Mouse (Mus musculus) left cerebral cortex, adult 18-20 months (tissue): ENCODE results near the gene Trem2. TPM values are rescaled to one million over a fixed set of nuclear protein-coding genes. Genes with fewer than 3 reads are reported as not detected.
"Not testable (repeated sequence)": the region's sequence is repeated elsewhere in the genome, so short reads cannot be mapped to it uniquely, and the experiment has no call there.

ENCODE experiments used
- DNase-seq, 2 experiments: peaks; one replicate each; pipeline ENCODE4 v3.0.0; 2021 to 2022; ENCODE audit warnings: low spot score in 2 of 2, mixed read lengths in 1 of 2
- total RNA-seq, 2 experiments: library from RNA; stranded (reverse); gene quantifications; 2 replicates each; pipeline ENCODE4 v1.2.3; 2021

The Trem2 gene
- total RNA-seq, 2 experiments from 2014 or later = 9.6 to 12.1 TPM

DNA sequence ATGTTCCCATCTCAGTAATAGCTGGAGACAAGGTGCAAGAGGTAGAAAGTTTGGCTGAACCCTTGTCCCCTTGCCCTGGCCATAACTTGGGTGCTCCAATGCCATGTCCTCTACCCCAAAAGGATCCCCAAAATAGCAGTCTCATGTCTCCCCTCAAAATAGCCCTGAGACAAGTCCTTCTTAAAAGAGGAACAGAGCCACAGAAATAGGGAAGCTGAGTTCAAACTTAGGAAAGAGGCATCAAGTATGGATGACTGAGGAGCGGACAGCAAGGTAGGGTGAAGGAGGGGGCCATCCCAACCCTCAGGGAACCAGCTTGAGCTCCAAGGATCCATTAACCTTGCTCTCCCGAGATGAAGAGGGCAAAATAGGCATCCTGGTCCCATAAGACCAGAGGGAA lies 1.1 kb downstream of the Trem2 start:
- no peak for DNase-seq

DNA sequence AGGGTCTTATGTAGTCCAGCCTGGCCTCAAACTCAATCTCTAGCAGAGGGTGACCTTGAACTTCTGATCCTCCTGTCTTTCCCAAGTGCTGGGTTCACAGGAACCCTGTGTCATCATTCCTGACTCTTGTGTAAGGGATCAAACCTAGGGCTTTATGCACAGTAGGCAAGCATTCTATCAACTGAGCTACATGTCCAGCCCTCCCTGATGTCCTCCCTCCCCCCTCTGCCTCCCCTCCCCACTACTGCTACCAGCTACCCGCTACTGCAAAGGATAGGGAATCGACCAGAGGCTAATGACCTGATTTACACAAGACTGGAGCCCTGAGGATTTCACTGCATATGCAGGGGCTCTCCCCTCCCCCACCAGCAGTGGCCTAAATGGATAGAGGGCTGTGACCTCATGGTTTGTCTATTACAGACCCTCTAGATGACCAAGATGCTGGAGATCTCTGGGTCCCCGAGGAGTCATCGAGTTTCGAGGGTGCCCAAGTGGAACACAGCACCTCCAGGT lies 4.5 kb downstream of the Trem2 start:
- no peak for DNase-seq

DNA sequence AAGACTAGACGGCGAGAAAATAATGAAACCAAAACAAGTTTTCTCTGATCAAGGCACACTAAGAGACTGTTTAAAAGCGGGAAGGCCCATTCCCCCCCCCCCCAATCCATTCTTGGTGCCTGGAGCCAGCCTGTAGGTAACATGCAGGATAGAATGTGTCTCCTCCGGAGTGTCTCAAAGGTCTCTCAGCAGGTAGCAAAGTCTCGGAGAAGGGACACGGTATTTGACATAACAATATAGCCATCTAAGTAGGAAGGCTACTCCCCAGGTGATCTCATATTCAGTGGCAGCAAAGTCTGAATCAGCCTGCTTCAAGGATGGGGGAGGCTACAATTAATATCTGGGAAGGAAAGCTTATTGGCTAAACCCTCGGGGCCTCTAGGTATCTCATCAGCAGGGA lies 6.8 kb downstream of the Trem2 start:
- DNase-seq = not testable (repeated sequence)

- DNase-seq = no peak
These were observed 9.6 kb downstream of the Trem2 start for GRCm38 (mm10) chr17:48355822-48356221.

GRCm38 (mm10) chr17:48357892-48358291 lies 11.7 kb downstream of the Trem2 start:
- no peak for DNase-seq

- DNase-seq = no peak
These were observed 13.4 kb downstream of the Trem2 start, which contains the start of gene Treml1 for GRCm38 (mm10) chr17:48359616-48360015. Gene Treml1, plus strand, starts transcription at chr17:48359916.

- no peak for DNase-seq
These were observed 14.3 kb downstream of the Trem2 start for GRCm38 (mm10) chr17:48360462-48360861.

GRCm38 (mm10) chr17:48362346-48362745 lies 16.1 kb downstream of the Trem2 start:
- DNase-seq = no peak

DNA sequence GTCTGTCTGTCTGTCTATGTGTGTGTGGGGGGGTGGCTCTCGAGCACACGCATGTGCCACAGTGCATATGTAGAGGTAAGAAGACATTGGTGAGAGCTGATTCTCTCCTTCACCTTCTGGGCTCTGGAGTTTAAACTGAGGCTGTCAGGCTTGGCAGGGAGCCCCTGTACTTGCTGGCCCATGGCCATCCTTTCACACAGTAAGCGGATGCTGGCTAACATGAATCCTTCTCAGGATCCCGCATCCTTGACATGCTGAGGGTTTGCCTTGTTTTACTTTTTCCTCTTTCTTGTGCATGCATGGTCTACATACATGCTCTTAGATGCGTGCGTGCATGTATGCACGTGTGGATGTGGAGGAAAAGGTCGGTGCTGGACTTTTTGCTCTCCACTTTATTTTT lies 16.8 kb downstream of the Trem2 start:
- DNase-seq = peak; percentile 38 to 53

DNA sequence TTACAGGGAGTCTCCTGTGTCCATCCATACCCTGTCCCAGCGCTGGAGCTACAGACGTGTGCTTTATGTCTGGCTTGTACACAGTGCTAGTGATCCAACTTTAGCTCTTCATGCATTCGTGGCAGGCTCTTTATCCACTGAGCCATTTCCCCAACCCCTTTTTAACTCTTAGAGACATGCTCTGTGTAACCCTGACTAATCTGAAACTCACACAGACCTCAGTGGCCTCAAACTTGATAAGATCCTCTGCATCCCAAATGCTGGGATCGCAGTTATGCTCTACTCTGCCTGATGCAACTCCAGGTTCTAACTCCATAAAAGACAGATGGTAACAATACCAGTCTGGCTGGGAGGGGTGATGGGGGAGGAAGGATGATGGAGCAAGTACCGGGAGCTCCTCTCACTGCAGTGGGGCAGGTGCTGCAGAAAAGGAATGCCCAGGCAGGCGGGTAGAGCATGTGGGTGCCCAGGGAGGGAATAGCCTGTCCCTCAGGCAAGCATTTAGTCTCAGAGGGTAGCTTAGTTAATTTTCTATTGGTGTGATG lies 17.3 kb downstream of the Trem2 start:
- DNase-seq = no peak

DNA sequence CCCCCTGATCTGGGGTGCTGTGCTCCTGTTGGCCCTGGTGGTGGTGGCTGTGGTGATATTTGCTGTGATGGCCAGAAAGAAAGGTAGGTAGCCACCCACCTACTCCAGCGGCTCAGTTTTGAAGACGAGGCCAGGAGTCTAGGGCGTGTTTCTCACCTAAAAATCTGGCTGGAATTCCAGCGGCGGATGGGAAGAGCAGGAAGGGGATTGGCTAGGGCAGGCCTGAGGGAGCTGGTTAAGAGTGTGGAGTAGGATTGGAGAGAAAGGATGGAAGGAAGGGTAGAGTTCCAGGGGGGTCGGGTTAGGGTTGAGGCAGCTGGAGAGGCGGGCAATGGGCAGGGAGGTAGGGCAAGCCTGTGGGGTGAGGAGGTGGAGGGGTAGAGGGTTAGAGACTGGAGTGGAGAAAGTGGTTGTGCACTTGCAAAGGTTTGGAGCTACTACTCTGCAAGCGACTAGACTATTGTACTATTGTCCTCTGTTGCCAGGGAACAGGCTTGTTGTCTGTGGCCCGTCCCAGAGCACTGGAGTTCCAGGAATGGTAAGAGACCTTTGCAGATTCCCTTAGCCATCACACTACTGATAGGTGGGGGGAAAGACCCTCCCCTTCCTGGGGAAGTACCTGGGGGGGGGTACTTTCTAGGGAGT lies 19.4 kb downstream of the Trem2 start:
- DNase-seq = no peak

DNA sequence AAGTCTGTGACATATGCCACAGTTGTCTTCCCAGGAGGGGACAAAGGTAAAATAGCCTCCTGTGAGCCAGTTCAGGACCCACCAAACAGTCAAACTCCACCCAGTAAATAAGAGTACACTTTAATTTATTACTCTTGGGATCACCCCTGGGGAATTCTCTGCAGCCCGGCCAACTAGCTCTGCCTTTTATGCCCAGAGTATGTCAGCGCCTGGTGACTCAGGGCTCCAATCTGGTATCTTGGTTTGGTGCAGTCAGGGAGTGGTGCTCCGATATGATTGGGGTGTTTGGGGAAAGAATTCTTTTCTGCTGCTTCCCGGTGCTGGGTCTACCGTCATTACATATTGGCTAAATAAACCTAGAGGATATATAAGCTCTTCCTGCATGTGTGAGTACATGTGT lies 20.6 kb downstream of the Trem2 start:
- DNase-seq = no peak

GRCm38 (mm10) chr17:48371621-48372020 lies 25.4 kb downstream of the Trem2 start:
- DNase-seq = no peak

DNA sequence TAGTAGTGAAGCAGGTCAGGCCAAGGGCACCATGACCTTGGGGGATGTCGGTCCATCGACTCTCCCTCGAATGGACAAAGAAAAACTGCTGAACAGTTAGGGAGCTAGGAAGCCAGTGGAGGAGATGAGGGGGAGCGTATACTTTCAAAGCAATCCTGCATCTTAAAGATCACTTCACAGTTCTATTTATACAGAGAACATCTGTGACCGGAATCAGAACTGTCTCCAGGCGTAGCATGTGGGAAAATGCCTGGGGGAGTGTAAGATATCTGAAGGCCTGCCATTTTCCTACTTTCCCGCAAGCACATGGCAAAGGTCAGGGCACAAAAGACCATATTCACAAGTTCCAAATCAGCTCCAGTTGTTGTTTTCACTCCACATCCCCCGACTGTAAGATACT lies 26.8 kb downstream of the Trem2 start:
- DNase-seq = peak; percentile 32 to 40

- peak in 1 of 2 experiments; percentile 47 for DNase-seq
These were observed 29.9 kb downstream of the Trem2 start for GRCm38 (mm10) chr17:48376102-48376501.

DNA sequence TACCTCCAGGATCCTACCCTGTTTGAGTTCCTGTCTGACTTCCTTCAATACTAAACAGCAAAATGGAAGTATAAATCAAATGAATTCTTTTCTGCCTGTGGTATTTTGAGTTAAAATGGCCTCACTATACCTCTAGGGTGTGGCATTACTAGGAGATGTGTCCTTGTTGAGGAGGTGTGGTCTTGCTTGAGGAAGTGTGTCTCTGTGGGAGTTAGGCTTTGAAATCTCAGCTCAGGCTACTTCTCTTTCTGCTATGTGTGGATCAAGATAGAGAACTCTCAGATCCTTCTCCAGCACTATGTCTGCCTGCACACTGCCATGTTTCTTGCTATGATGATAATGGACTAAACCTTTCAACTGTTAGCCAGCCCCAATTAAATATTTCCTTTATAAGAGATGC lies 32.8 kb downstream of the Trem2 start:
- no peak for DNase-seq

GRCm38 (mm10) chr17:48385786-48386461 lies 39.7 kb downstream of the Trem2 start:
- DNase-seq = no peak

- no peak for DNase-seq
These were observed 42.5 kb downstream of the Trem2 start for GRCm38 (mm10) chr17:48388666-48389065.

DNA sequence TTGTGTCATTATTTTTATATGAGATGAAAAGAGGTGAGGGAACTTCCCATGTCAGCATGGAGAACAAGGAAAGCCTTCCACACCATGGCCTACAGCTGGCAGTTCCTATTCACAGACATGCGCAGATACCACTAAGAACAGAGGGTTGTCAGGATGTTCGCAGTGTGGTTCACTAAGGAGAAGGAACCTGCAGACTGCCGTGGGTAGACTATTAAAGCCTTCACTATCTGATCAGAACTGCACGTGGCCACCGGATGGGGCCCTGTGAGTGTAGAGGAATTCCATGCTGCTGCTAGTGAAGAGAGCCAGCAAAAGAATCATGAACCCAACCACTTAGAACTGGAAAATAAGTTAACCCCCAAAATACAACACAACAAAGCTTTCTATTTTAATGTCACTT lies 43.2 kb downstream of the Trem2 start:
- DNase-seq = no peak

- DNase-seq = no peak
These were observed 45.2 kb downstream of the Trem2 start for GRCm38 (mm10) chr17:48391446-48391845.

GRCm38 (mm10) chr17:48392616-48393015 lies 46.4 kb downstream of the Trem2 start:
- peak; percentile 55 to 59 for DNase-seq

GRCm38 (mm10) chr17:48401710-48402109 lies 55.5 kb downstream of the Trem2 start:
- no peak for DNase-seq
